Mouse (Mus musculus) intestine, embryonic 16.5 days (tissue): ENCODE results near the gene Gm10645. TPM values are rescaled to one million over a fixed set of nuclear protein-coding genes. Genes with fewer than 3 reads are reported as not detected.

ENCODE experiments used
- ATAC-seq: fragments of 200-750 bp; cut with Nextera tagmentation; 2 replicates; pipeline ENCODE4 v1.8.0; 2017; ENCODE audit warnings: moderate TSS enrichment, moderate library complexity
- H3K27ac ChIP-seq: fragments of 300-500 bp; sonication (generic); 2 replicates; pipeline ENCODE4 v1.5.1; 2014; ENCODE audit warnings: mild to moderate bottlenecking, low read length
- H3K27me3 ChIP-seq: fragments of 300-500 bp; sonication (generic); replicated peaks from 2 replicates; pipeline ENCODE4 v1.6.1; 2014; ENCODE audit warnings: low read length, control low read depth, mixed read lengths; ENCODE audit not compliant: control insufficient read depth, insufficient read depth
- H3K36me3 ChIP-seq: fragments of 300-500 bp; sonication (generic); 2 replicates; pipeline ENCODE4 v1.6.1; 2014; ENCODE audit warnings: low read length, control low read depth; ENCODE audit not compliant: control insufficient read depth, insufficient read depth
- H3K4me1 ChIP-seq: fragments of 300-500 bp; sonication (generic); 2 replicates; pipeline ENCODE4 v1.6.1; 2014; ENCODE audit warnings: low read length, control low read depth, mixed read lengths; ENCODE audit not compliant: control insufficient read depth, insufficient read depth
- H3K4me2 ChIP-seq: fragments of 300-500 bp; sonication (generic); 2 replicates; pipeline ENCODE4 v1.6.1; 2014; ENCODE audit warnings: low read depth, low read length, control low read depth
- H3K4me3 ChIP-seq: fragments of 300-500 bp; sonication (generic); 2 replicates; pipeline ENCODE4 v1.5.1; 2014; ENCODE audit warnings: mild to moderate bottlenecking, low read length
- H3K9ac ChIP-seq: fragments of 300-500 bp; sonication (generic); 2 replicates; pipeline ENCODE4 v1.6.1; 2014; ENCODE audit warnings: low read depth, low read length
- H3K9me3 ChIP-seq: fragments of 300-500 bp; sonication (generic); 2 replicates; pipeline ENCODE4 v1.6.1; 2016; ENCODE audit warnings: low read length, control low read depth; ENCODE audit not compliant: control insufficient read depth
- WGBS: fragments of 180-500 bp; shearing (Covaris S2); extraction: QIAGEN DNeasy Blood & Tissue Kit; methylation state at CpG from one replicate; pipeline ENCODE4 v1.1.7; 2014; 5-methylcytosine and 5-hydroxymethylcytosine counted together
- polyA plus RNA-seq: library from polyadenylated mRNA; unstranded; fragments of >200 nt; fragmentation: Nextera tagmentation; extraction: Ambion mirVana; gene quantifications from 2 replicates; pipeline ENCODE4 v1.2.1, GENCODE M21; 2015

Gene Gm10645
- polyA plus RNA-seq, 1 experiment from 2014 or later = 0.43 TPM

DNA sequence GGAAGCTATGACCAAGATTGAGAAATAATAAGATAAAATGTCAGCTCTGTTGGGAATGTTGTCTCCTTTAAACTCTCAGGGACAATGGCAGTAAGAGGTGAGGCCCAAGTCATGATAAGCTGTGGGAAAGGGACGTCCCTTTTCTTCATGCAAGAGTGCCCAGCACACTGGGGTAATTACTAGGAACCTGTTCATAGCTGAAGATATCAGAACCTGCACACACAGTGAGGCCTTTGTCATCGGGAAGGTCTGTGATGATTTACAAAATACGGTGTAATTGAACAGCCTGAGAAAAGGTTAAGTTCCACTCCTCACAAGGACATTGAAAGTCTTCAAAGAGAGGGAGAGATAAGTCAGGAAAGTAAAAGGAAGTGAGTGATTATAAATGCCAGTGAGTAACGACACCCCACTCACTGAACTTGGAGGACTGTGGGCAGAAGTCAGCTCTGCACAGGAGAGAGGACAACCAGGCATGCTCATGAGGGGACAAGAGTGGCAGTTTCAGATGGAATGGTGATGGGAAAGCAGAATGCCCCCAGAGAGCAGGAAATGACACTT is 23.6 kb upstream of the Gm10645 start:
- Histone ChIP-seq H3K9ac (no peak overlapping the region), H3K27ac (peak overlapping the region; percentile 46; the same call in 1 of the 2 replicates)
- peak; percentile 90 for ATAC-seq

DNA sequence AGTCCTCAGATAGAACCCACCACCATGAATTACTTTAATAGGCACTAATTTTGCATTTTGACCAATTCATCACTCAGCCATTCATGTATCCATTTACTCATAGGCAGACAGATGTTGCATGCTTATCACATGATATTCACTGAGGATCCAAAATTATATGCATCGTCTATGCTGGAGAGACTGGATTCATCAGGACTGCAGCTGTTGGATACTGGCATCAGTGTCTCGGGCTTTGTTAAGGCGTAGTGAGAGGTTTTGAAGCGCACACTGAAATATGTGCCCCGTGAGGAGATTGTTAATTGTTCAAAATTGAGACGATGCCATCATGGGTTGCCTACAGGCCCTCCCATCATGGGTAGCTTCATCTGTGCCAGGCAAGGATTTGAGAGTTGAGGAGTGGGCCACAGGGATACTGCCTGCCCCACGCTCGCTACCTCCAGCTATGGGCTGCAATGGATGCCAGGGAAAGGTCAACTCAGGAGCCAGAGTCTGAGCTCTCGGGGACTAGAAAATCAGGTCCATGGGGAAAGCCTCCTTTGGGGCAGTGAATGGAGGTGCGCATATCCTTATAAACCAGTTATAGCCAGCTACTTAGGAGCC is 21.5 kb upstream of the Gm10645 start:
- Histone ChIP-seq H3K27ac (no peak overlapping the region), H3K4me2 (no peak overlapping the region), H3K9ac (no peak overlapping the region), H3K36me3 (no peaks in the 10 kb centered on the region), H3K4me3 (no peak overlapping the region), H3K9me3 (no peaks in the 10 kb centered on the region), H3K4me1 (peaks cover 27% of the 10 kb centered on the region), H3K27me3 (no peaks in the 10 kb centered on the region)
- WGBS = 88% methylated on average over 10 of the region's 10 CpGs
- ATAC-seq = no peak

More for the DNA sequence above, 23.6 kb upstream of the Gm10645 start:
- Histone ChIP-seq H3K36me3 (no peaks in the 10 kb centered on the region), H3K27me3 (no peaks in the 10 kb centered on the region), H3K4me1 (peaks cover 10% of the 10 kb centered on the region), H3K4me3 (no peak overlapping the region), H3K9me3 (no peaks in the 10 kb centered on the region), H3K4me2 (no peak overlapping the region)
- WGBS = 57% methylated on average over 4 of the region's 4 CpGs

DNA sequence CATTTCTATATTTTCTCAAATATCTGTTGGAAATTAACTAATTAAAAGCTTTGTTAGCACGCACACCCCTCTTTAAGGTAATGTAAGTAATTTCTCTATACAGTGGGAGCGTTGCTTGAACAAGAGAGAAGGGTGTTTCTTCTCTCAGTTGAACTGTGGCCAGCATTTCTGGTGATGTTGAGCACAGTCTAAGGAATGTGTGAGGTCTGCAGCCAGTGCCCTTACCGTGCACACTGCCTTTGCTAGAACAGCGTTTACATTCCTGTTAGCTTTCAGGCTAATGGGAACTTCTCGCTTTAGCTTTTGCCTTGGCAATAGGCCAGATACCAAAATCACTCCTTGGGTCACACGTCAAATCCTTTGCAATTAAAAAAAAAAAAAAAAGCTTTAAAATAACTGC is 20.4 kb upstream of the Gm10645 start:
- Histone ChIP-seq H3K4me1 (peaks cover 35% of the 10 kb centered on the region), H3K27me3 (no peaks in the 10 kb centered on the region), H3K27ac (no peak overlapping the region), H3K9ac (no peak overlapping the region), H3K9me3 (no peaks in the 10 kb centered on the region), H3K4me2 (no peak overlapping the region), H3K4me3 (no peak overlapping the region), H3K36me3 (no peaks in the 10 kb centered on the region)
- 46% methylated on average over 6 of the region's 6 CpGs for WGBS
- no peak for ATAC-seq

DNA sequence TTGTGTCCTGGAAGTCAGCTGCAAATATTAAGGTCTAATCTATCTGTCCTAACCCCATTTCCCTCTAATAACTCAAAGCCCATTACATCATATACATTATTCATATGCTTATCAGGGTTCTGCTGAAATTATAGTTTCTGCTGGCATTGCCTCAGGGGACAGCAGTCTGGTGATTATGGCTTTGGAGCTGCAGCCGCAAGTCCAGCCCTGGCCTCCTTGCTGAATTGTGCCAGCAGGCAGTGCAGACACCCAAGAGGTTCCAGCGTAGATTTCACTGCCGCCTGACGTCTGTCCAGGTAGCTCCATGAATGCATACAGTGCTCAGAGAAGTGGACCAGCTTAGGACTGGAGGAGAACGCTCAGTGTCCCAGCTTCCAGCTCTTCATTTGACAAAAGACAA is 16.8 kb upstream of the Gm10645 start:
- WGBS = 59% methylated on average over 5 of the region's 5 CpGs
- H3K4me2 ChIP-seq = no peak overlapping the region
- H3K27ac ChIP-seq = peak overlapping the region; percentile 65
- no peak overlapping the region for H3K4me3 ChIP-seq
- H3K4me1 ChIP-seq = peaks cover 31% of the 10 kb centered on the region
- H3K27me3 ChIP-seq = no peaks in the 10 kb centered on the region
- no peaks in the 10 kb centered on the region for H3K36me3 ChIP-seq
- 0 out of 2 replicates have a peak, but pooled peaks have one; percentile 14 for ATAC-seq
- H3K9ac ChIP-seq = no peak overlapping the region
- no peaks in the 10 kb centered on the region for H3K9me3 ChIP-seq

DNA sequence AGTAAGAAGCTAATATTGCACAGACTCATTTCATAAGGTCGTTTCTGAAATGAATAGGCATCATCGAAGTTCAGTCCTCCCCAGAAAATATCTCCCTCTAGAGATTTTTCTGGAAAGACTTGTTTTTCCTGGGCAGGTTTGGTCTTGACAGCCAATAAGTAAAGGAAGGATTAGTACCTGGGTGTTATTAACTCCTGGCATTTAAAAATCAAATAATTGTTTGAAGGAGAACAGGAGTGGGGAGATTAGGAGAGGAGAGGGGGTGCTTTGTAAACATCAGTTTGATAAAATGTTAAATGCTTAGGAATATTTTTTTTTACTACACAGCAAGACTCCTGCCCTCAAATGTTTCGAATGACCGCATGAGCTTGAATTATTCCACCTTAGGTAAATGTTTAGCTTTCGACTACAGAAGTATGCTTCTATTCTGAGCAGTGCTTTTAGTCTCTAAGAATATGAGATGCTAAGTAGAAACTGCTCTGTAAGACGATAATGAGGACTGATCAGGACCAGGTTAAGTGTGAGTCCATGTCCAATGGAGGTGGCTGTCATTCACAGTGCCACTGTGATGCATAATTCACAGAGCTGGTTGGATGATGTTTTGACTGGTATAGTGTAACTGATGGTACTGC is 16.0 kb upstream of the Gm10645 start:
- no peaks in the 10 kb centered on the region for H3K27me3 ChIP-seq
- H3K4me3 ChIP-seq = no peak overlapping the region
- ATAC-seq = no peak
- H3K27ac ChIP-seq = no peak overlapping the region
- peaks cover 38% of the 10 kb centered on the region for H3K4me1 ChIP-seq
- no peak overlapping the region for H3K9ac ChIP-seq
- H3K9me3 ChIP-seq = no peaks in the 10 kb centered on the region
- H3K36me3 ChIP-seq = no peaks in the 10 kb centered on the region
- no peak overlapping the region for H3K4me2 ChIP-seq
- WGBS = 37% methylated on average over 6 of the region's 6 CpGs

DNA sequence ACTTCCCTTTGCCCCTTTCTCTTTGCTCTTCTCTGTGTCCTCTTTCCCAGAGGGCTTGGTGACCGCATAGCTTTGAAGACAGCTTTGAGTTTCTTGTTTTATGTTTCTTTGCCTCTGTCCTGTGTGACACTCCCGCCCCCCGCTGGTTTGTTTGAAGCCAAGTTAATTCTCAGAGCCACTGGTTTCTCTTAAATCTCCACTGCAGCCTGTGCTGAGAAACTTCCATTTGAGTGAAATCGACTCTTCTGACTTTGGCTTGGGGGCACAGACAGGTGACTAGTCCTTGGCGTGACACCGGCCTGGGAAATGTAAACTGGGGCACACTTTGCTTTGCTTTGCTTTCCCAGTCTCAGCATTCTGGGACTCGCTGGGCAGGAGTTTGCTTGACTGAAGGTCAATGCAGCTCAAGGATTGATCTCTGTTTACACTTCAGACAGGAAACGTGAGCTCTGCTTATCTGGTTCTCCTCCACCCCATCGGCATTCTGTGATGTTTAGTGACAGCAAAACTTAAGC is 12.3 kb upstream of the Gm10645 start:
- peak; percentile 86 for ATAC-seq
- WGBS = 11% methylated on average over 9 of the region's 9 CpGs
- Histone ChIP-seq H3K4me1 (peaks cover 33% of the 10 kb centered on the region), H3K4me3 (no peak overlapping the region), H3K9me3 (no peaks in the 10 kb centered on the region), H3K27me3 (no peaks in the 10 kb centered on the region), H3K9ac (no peak overlapping the region), H3K36me3 (no peaks in the 10 kb centered on the region), H3K27ac (peak overlapping the region; percentile 57), H3K4me2 (0 out of 2 replicates have a peak overlapping the region, but pooled peaks have one; percentile 8)

DNA sequence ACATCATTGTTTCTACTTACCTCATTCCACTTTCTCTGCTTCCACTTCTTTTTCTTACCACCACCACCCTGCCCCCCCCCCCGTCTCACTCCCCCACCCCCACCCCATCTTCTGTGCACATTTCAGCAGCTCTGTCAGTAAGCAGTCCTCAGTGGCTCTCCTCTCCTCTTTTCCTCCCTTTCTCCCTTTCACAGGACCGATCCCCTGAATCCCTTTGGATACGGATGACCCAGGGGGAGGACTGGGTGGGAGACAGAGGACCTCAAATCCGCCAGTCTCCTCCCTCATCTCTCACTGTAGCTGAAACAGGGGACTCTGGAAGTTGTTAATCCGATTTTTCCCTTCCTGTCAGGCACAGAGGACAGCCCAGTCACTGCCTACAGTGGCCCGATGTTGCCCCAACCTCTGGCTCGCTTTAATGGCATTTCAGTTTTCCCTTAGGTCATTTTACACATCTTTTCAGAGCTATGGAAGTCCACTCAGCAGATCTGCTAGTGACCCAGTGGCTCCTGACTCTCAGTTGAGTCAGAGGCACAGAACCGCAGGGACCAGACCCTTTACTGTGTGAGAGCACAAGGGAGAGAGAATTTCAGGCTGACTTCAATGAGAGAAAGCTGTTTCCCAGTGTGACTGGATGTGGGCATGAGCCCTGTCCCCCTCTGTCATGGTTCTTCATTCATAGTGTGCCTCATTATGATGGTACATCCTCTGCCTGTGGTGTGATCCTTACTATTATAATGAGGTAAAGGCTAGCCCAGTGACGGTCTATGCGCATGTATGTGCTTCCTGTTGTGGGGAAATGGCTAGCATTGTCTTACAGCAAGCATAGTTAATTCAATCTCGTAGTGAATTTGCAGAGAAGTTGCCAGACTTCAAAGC is 11.6 kb upstream of the Gm10645 start:
- Histone ChIP-seq H3K9me3 (no peaks in the 10 kb centered on the region), H3K27ac (peak overlapping the region; percentile 57), H3K4me1 (peaks cover 26% of the 10 kb centered on the region), H3K4me2 (no peak overlapping the region), H3K36me3 (no peaks in the 10 kb centered on the region), H3K9ac (no peak overlapping the region), H3K4me3 (no peak overlapping the region), H3K27me3 (no peaks in the 10 kb centered on the region)
- ATAC-seq = peak; percentile 31; the same call in 1 of the 2 replicates
- WGBS = 35% methylated on average over 11 of the region's 11 CpGs

DNA sequence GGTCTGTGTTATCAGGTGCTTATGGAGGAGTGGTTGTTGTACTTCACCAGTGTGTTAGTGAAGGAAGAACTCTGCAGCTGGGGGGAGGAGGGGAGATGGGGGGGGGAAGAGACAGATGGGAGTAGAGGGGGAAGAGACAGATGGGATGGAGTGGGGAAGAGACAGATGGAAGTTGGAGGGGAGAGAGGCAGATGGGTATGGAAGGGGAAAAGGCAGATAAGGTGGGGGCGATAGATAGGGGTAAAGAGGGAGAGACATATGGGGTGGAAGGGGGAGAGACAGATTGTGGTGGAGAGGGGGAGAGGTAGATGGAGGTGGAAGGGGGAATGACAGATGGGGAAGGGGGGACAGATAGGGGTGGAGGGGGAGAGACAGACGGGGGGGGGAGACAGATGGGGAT is 10.8 kb upstream of the Gm10645 start:
- H3K9ac ChIP-seq = no peak overlapping the region
- no peak overlapping the region for H3K27ac ChIP-seq
- ATAC-seq = no peak
- no peaks in the 10 kb centered on the region for H3K36me3 ChIP-seq
- H3K4me3 ChIP-seq = no peak overlapping the region
- no peaks in the 10 kb centered on the region for H3K9me3 ChIP-seq
- H3K4me1 ChIP-seq = peaks cover 20% of the 10 kb centered on the region
- no peak overlapping the region for H3K4me2 ChIP-seq
- WGBS = 57% methylated on average over 2 of the region's 2 CpGs
- no peaks in the 10 kb centered on the region for H3K27me3 ChIP-seq

DNA sequence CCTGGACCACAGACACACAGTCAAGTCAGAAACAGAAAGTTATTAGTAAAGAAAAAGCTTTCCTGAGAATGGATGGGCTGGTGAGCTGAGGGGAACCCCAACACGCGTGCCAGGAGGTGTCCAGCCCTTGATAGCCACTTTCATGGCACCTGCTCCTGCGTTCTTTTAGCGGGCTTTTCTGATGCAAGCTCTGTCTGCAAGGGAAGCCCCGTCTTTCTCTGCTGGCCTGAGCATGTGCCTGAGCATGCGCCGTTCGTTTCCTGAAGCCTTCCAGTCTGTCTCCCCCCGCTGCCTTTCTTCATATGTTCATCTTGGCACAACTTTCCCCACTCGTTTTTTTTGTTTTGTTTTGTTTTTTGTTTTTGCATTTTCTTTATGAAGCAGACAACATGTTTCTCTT is 9.7 kb upstream of the Gm10645 start:
- peaks cover 15% of the 10 kb centered on the region for H3K4me1 ChIP-seq
- H3K4me2 ChIP-seq = no peak overlapping the region
- no peak overlapping the region for H3K27ac ChIP-seq
- H3K9ac ChIP-seq = 0 out of 2 replicates have a peak overlapping the region, but pooled peaks have one; percentile 18
- no peak for ATAC-seq
- no peak overlapping the region for H3K4me3 ChIP-seq
- H3K27me3 ChIP-seq = no peaks in the 10 kb centered on the region
- WGBS = 77% methylated on average over 10 of the region's 10 CpGs
- no peaks in the 10 kb centered on the region for H3K36me3 ChIP-seq
- H3K9me3 ChIP-seq = no peaks in the 10 kb centered on the region
